Mouse (Mus musculus): Measurements from ENCODE around the gene Etv3. TPM values are rescaled to one million over a fixed set of nuclear protein-coding genes. Genes with fewer than 3 reads are reported as not detected.
"Not testable (repeated sequence)": the region's sequence is repeated elsewhere in the genome, so short reads cannot be mapped to it uniquely, and the experiment has no call there.

The Etv3 gene
- polyA plus RNA-seq (2015; fragmentation: Nextera tagmentation; extraction: Ambion mirVana): 22.8 and 27.7 TPM in 2 replicates

DNA sequence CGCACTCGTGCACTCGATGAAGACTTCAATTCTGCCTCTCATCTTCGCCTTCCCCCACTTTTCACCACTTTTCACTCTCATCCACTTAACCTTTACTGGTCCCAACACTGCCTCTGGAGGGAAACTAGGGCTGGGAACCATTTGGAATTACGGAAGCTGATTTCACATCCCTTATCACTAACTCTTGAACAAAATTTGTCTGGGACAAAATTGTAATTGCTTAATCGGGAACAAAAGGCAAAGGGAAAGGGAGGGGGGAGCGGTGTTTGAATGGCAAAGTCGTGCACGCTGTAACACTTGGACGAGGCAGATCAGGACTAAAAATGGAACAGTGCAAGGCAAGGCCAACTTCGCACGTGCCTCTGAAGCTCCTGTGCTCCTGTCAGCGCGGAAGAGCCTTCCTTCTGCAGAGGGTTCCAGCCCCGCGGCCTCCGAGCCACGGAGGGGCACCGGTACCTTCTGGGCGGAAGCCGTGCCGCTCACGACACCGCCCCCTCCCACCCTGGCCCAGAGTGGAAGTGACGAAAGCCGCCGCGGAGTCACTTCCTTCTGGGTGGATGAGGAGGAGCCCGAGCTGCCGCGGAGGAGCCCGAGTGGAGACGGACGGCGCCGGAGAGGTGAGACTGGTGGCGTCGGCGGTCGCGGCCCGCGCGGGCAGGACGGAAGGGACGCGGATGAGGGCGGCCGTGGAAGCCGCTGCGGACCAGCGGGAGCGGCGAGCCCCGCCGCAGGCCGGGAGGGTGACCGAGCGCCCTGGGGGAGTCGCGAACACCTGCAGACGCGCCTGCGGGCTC is at the start of gene Etv3:
Gene Etv3 (plus strand): TSS at position 365 of the 794 bp plus-strand sequence.
- peak; percentile 94 for DNase-seq (ENCODE audit: low spot score)

- not testable (repeated sequence) for DNase-seq (ENCODE audit: low spot score)
These were observed 47.3 kb upstream of the Etv3 start for GRCm38 (mm10) chr3:87477948-87478347.

DNA sequence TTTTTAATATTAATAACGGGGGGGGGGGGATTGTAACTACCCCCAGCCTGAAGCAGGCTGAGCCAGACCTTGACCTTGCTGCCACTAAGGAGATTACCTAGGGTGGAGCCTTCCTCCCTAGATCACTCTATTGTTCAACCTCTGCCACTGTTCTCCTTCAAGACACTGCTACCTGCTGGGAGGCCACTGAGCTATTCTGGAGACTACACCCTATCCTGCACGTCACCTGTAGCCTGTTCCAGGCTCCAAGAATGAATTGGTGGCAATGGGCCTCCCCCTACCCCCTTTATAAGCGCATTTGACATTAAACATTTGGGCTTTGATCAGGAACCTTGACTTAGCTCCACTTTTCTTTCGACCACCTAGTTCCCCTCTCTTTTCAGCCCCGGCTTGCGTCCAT is 46.6 kb upstream of the Etv3 start:
- DNase-seq (ENCODE audit: low spot score): not testable (repeated sequence)

GRCm38 (mm10) chr3:87479230-87479629 is 46.0 kb upstream of the Etv3 start:
- DNase-seq (ENCODE audit: low spot score): not testable (repeated sequence)

DNA sequence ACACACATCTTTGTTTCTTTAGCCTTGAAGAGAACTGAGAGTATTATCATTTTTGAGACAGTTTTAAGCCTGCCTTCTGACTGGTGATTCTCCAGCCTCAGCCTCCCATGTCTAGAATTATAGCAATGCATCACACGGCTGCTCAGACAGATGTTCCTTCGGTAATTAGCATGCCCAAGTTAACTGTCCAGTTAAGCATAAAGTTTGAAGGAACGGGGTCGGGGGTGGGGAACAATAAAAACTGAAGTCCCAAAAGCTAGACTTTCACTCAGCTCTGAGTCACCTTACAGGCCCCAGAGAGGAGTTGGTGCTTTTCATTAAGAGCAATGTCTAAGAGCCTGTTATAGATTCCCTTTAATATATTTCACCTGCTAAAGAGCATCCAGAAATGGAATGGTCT is 37.8 kb upstream of the Etv3 start:
- no peak for DNase-seq (ENCODE audit: low spot score)

- no peak for DNase-seq (ENCODE audit: low spot score)
These were observed 37.3 kb upstream of the Etv3 start for GRCm38 (mm10) chr3:87487911-87488310.

GRCm38 (mm10) chr3:87498266-87498665 is 26.9 kb upstream of the Etv3 start:
- no peak for DNase-seq (ENCODE audit: low spot score)

GRCm38 (mm10) chr3:87499072-87499471 is 26.1 kb upstream of the Etv3 start:
- DNase-seq (ENCODE audit: low spot score): peak; percentile 75

- peak; percentile 71 for DNase-seq (ENCODE audit: low spot score)
These were observed 24.8 kb upstream of the Etv3 start for GRCm38 (mm10) chr3:87500088-87501055.

- DNase-seq (ENCODE audit: low spot score): no peak
These were observed 24.1 kb upstream of the Etv3 start for GRCm38 (mm10) chr3:87501151-87501550.

- no peak for DNase-seq (ENCODE audit: low spot score)
These were observed 22.4 kb upstream of the Etv3 start for GRCm38 (mm10) chr3:87502771-87503170.

GRCm38 (mm10) chr3:87504330-87504729 is 20.9 kb upstream of the Etv3 start:
- no peak for DNase-seq (ENCODE audit: low spot score)

- DNase-seq (ENCODE audit: low spot score): no peak
These were observed 20.3 kb upstream of the Etv3 start for GRCm38 (mm10) chr3:87504749-87505425.

- DNase-seq (ENCODE audit: low spot score): no peak
These were observed 18.5 kb upstream of the Etv3 start for GRCm38 (mm10) chr3:87506456-87507416.

- DNase-seq (ENCODE audit: low spot score): peak; percentile 88
These were observed 16.9 kb upstream of the Etv3 start for GRCm38 (mm10) chr3:87508205-87508901.

GRCm38 (mm10) chr3:87509061-87509460 is 16.1 kb upstream of the Etv3 start:
- DNase-seq (ENCODE audit: low spot score): no peak

GRCm38 (mm10) chr3:87510832-87511231 is 14.4 kb upstream of the Etv3 start:
- DNase-seq (ENCODE audit: low spot score): no peak

GRCm38 (mm10) chr3:87511971-87512765 is 13.0 kb upstream of the Etv3 start:
- DNase-seq (ENCODE audit: low spot score): peak; percentile 18

All from thymus, postnatal 0 days (tissue).